Mouse (Mus musculus) spleen, postnatal 4 days (tissue): ENCODE results near the gene Olfr1192-ps1.
"Not testable (repeated sequence)": the region's sequence is repeated elsewhere in the genome, so short reads cannot be mapped to it uniquely, and the experiment has no call there.

Experiments used
- DNase-seq, 2 experiments: peaks; one replicate each; pipeline ENCODE4 v3.0.0; 2022; ENCODE audit warnings: low spot score in 2 of 2

Olfr1192-ps1 gene

DNA sequence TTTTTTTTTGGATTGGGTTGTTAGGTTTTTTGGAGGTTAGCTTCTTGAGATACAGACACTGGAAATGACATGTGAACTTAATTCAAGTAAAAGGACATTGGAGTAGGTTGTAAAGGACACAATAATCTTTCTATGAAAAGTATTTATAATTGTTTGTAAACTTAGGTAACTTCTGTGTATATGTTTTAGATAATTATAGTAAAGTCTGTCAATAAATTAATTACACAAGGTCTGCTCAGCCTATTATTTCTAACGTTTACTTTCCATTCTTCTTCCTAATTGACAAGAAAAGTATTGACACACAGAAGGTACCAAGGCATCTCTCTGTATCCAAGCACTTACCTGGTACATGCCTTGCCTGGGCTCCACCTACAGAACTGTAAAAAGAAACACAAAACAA, at the start of gene Olfr1192-ps1:
Gene Olfr1192-ps1 (plus strand): TSS at position 301 of the 400 bp plus-strand sequence.
- no peak for DNase-seq

- not testable (repeated sequence) for DNase-seq
Observed at GRCm38 (mm10) chr2:88640242-88640641, 8.1 kb upstream of the Olfr1192-ps1 start, which contains the start of gene Olfr1191-ps1. Gene Olfr1191-ps1 (plus strand): TSS chr2:88640542.

GRCm38 (mm10) chr2:88675328-88675727, 27.0 kb downstream of the Olfr1192-ps1 start, which contains the start of gene Olfr1193:
Gene Olfr1193 (plus strand): TSS chr2:88675628.
- DNase-seq = not testable (repeated sequence)

DNA sequence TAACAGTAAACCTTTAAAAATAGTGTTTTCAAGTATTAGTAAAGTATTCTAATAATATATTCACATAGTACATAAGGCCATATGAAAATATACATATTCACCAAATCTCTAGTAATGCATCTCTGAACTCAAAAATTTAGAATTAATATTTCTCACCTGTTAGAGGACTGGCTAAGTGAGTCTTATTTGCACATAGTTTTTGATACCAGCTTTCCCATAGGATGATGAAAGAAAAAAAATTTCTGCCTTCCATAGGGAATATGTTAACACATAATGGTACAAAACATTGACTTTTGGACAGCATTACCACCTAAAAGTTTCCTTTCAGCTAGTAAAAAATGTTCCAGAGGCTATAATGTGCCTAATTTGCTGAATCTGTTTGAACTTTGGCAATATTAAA, 40.8 kb downstream of the Olfr1192-ps1 start, which contains the start of gene Olfr1195:
Gene Olfr1195 (minus strand): TSS at position 101 of the 400 bp plus-strand sequence.
- no peak for DNase-seq

DNA sequence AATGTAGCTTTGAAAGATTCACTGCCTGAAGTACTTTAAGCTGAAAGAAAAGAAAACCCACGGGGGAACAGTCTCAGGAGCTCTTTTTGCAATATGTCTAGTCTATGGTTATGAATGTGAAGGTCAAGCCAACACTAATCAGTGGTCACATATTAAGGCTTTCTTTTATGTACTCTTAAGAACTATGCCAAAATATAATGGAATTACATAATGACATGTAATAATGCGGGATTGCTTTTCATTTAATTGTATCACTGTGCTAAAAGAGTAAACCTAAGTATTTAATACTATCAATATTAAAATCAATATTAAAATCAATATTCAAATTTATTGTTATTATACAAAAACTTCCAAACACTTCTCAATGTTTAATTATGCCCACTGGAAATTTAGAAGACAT, 56.2 kb downstream of the Olfr1192-ps1 start, which contains the start of gene Olfr1196:
Gene Olfr1196 (minus strand): TSS at position 101 of the 400 bp plus-strand sequence.
- no peak for DNase-seq
